Mouse (Mus musculus) hindbrain, embryonic 14.5 days (tissue): ENCODE measurements around the gene Gnpat. TPM values are rescaled to one million over a fixed set of nuclear protein-coding genes. Genes with fewer than 3 reads are reported as not detected.

ENCODE experiments used
- ATAC-seq: fragments of 200-750 bp; cut with Nextera tagmentation; 2 replicates; pipeline ENCODE4 v1.8.0; 2017; ENCODE audit warnings: moderate number of reproducible peaks, mild to moderate bottlenecking, moderate TSS enrichment, moderate library complexity; ENCODE audit not compliant: low FRiP score
- DNase-seq: peaks from one replicate; pipeline ENCODE4 v3.0.0-alpha.2; 2015; ENCODE audit warnings: low spot score
- H3K27ac ChIP-seq: fragments of 300-500 bp; sonication (generic); 2 replicates; pipeline ENCODE4 v1.5.1; 2014; ENCODE audit warnings: mild to moderate bottlenecking, moderate library complexity
- H3K27me3 ChIP-seq: fragments of 300-500 bp; sonication (generic); 2 replicates; pipeline ENCODE4 v1.6.1; 2014; ENCODE audit warnings: mild to moderate bottlenecking, low read length, mixed read lengths; ENCODE audit not compliant: control insufficient read depth, insufficient read depth
- H3K36me3 ChIP-seq: fragments of 300-500 bp; sonication (generic); replicated peaks from 2 replicates; pipeline ENCODE4 v1.6.1; 2014; ENCODE audit not compliant: control insufficient read depth, insufficient read depth
- H3K4me1 ChIP-seq: fragments of 300-500 bp; sonication (generic); replicated peaks from 2 replicates; pipeline ENCODE4 v1.6.1; 2014; ENCODE audit warnings: antibody characterized with exemption, low read length, mixed read lengths; ENCODE audit not compliant: control insufficient read depth, insufficient read depth
- H3K4me2 ChIP-seq: fragments of 300-500 bp; sonication (generic); replicated peaks from 2 replicates; pipeline ENCODE4 v1.6.1; 2014; ENCODE audit warnings: mild to moderate bottlenecking, moderate library complexity
- H3K4me3 ChIP-seq: fragments of 300-500 bp; sonication (generic); replicated peaks from 2 replicates; pipeline ENCODE4 v1.5.1; 2014; ENCODE audit warnings: mild to moderate bottlenecking, low read length
- H3K9ac ChIP-seq: fragments of 300-500 bp; sonication (generic); 2 replicates; pipeline ENCODE4 v1.6.1; 2014
- H3K9me3 ChIP-seq: fragments of 300-500 bp; sonication (generic); 2 replicates; pipeline ENCODE4 v1.6.1; 2016; ENCODE audit warnings: low read length; ENCODE audit not compliant: control insufficient read depth
- WGBS: fragments of 180-500 bp; shearing (Covaris S2); extraction: QIAGEN DNeasy Blood & Tissue Kit; methylation state at CpG from one replicate; pipeline ENCODE4 v1.1.7; 2014; 5-methylcytosine and 5-hydroxymethylcytosine counted together
- polyA plus RNA-seq: library from polyadenylated mRNA; unstranded; fragments of >200 nt; fragmentation: Nextera tagmentation; extraction: Ambion mirVana; gene quantifications from 2 replicates; pipeline ENCODE4 v1.2.1, GENCODE M21; 2014

The Gnpat gene
- polyA plus RNA-seq, 1 experiment from 2014 or later = 72.3 TPM

GRCm38 (mm10) chr8:124827387-124827786, 35.4 kb upstream of the Gnpat start:
- Histone ChIP-seq H3K4me2 (no peak overlapping the region), H3K4me1 (no peaks in the 10 kb centered on the region), H3K4me3 (no peak overlapping the region), H3K27ac (no peak overlapping the region), H3K9me3 (no peaks in the 10 kb centered on the region), H3K27me3 (no peaks in the 10 kb centered on the region), H3K36me3 (peaks cover 79% of the 10 kb centered on the region), H3K9ac (no peak overlapping the region)
- 3% methylated on average over 5 of the region's 5 CpGs for WGBS
- DNase-seq (peak; percentile 79), ATAC-seq (no peak)

GRCm38 (mm10) chr8:124828561-124829240, 34.1 kb upstream of the Gnpat start:
- Histone ChIP-seq H3K27ac (no peak overlapping the region), H3K4me2 (no peak overlapping the region), H3K36me3 (peaks cover 66% of the 10 kb centered on the region), H3K4me3 (no peak overlapping the region), H3K27me3 (no peaks in the 10 kb centered on the region), H3K4me1 (no peaks in the 10 kb centered on the region), H3K9ac (no peak overlapping the region), H3K9me3 (no peaks in the 10 kb centered on the region)
- WGBS = 83% methylated on average over 24 of the region's 24 CpGs
- DNase-seq = no peak
- ATAC-seq = no peak

- WGBS = 78% methylated on average over 13 of the region's 13 CpGs
- ATAC-seq (no peak), DNase-seq (no peak)
- H3K27ac ChIP-seq = no peak overlapping the region
- no peak overlapping the region for H3K9ac ChIP-seq
- H3K9me3 ChIP-seq = no peaks in the 10 kb centered on the region
- H3K4me2 ChIP-seq = no peak overlapping the region
- H3K27me3 ChIP-seq = no peaks in the 10 kb centered on the region
- H3K36me3 ChIP-seq = peaks cover 54% of the 10 kb centered on the region
- no peaks in the 10 kb centered on the region for H3K4me1 ChIP-seq
- H3K4me3 ChIP-seq = no peak overlapping the region
Measured at GRCm38 (mm10) chr8:124830050-124830449, 32.8 kb upstream of the Gnpat start.

- H3K9ac ChIP-seq = no peak overlapping the region
- H3K9me3 ChIP-seq = no peaks in the 10 kb centered on the region
- DNase-seq (no peak), ATAC-seq (no peak)
- no peaks in the 10 kb centered on the region for H3K27me3 ChIP-seq
- H3K4me3 ChIP-seq = no peak overlapping the region
- no peak overlapping the region for H3K27ac ChIP-seq
- no peak overlapping the region for H3K4me2 ChIP-seq
- peaks cover 47% of the 10 kb centered on the region for H3K36me3 ChIP-seq
- no peaks in the 10 kb centered on the region for H3K4me1 ChIP-seq
- WGBS = 77% methylated on average over 6 of the region's 6 CpGs
Measured at GRCm38 (mm10) chr8:124831531-124831930, 31.3 kb upstream of the Gnpat start.

- H3K9me3 ChIP-seq = no peaks in the 10 kb centered on the region
- H3K4me3 ChIP-seq = no peak overlapping the region
- no peaks in the 10 kb centered on the region for H3K4me1 ChIP-seq
- H3K27me3 ChIP-seq = no peaks in the 10 kb centered on the region
- H3K36me3 ChIP-seq = peaks cover 43% of the 10 kb centered on the region
- H3K9ac ChIP-seq = no peak overlapping the region
- no peak overlapping the region for H3K27ac ChIP-seq
- no peak overlapping the region for H3K4me2 ChIP-seq
- DNase-seq (no peak), ATAC-seq (no peak)
- 91% methylated on average over 6 of the region's 6 CpGs for WGBS
Measured at GRCm38 (mm10) chr8:124831941-124832340, 30.9 kb upstream of the Gnpat start.

GRCm38 (mm10) chr8:124833430-124834205, 29.2 kb upstream of the Gnpat start:
- Histone ChIP-seq H3K4me2 (no peak overlapping the region), H3K27me3 (no peaks in the 10 kb centered on the region), H3K4me3 (no peak overlapping the region), H3K27ac (no peak overlapping the region), H3K4me1 (no peaks in the 10 kb centered on the region), H3K36me3 (peaks cover 29% of the 10 kb centered on the region), H3K9me3 (no peaks in the 10 kb centered on the region), H3K9ac (no peak overlapping the region)
- DNase-seq (no peak), ATAC-seq (no peak)
- 54% methylated on average over 15 of the region's 15 CpGs for WGBS

- Histone ChIP-seq H3K36me3 (peaks cover 29% of the 10 kb centered on the region), H3K27ac (no peak overlapping the region)
- no peak for ATAC-seq
Measured at GRCm38 (mm10) chr8:124835848-124836247, 27.0 kb upstream of the Gnpat start.

GRCm38 (mm10) chr8:124836273-124836672, 26.6 kb upstream of the Gnpat start:
- no peaks in the 10 kb centered on the region for H3K4me1 ChIP-seq
- no peak overlapping the region for H3K9ac ChIP-seq
- no peak overlapping the region for H3K4me3 ChIP-seq
- H3K9me3 ChIP-seq = no peaks in the 10 kb centered on the region
- H3K4me2 ChIP-seq = no peak overlapping the region
- ATAC-seq (no peak), DNase-seq (no peak)
- WGBS = 83% methylated on average over 7 of the region's 7 CpGs
- no peaks in the 10 kb centered on the region for H3K27me3 ChIP-seq
- peaks cover 33% of the 10 kb centered on the region for H3K36me3 ChIP-seq
- no peak overlapping the region for H3K27ac ChIP-seq

More at GRCm38 (mm10) chr8:124835848-124836247, 27.0 kb upstream of the Gnpat start:
- Histone ChIP-seq H3K4me2 (no peak overlapping the region), H3K9me3 (no peaks in the 10 kb centered on the region), H3K4me1 (no peaks in the 10 kb centered on the region), H3K27me3 (no peaks in the 10 kb centered on the region), H3K9ac (no peak overlapping the region), H3K4me3 (no peak overlapping the region)
- DNase-seq = no peak

GRCm38 (mm10) chr8:124836907-124837306, 25.9 kb upstream of the Gnpat start:
- ATAC-seq = no peak
- peaks cover 28% of the 10 kb centered on the region for H3K36me3 ChIP-seq
- WGBS = 83% methylated on average over 2 of the region's 2 CpGs

More at GRCm38 (mm10) chr8:124836907-124837306, 25.9 kb upstream of the Gnpat start:
- H3K9me3 ChIP-seq = no peaks in the 10 kb centered on the region
- no peak overlapping the region for H3K4me3 ChIP-seq
- no peak overlapping the region for H3K27ac ChIP-seq
- H3K9ac ChIP-seq = no peak overlapping the region
- H3K27me3 ChIP-seq = no peaks in the 10 kb centered on the region
- DNase-seq = no peak
- H3K4me2 ChIP-seq = no peak overlapping the region
- H3K4me1 ChIP-seq = no peaks in the 10 kb centered on the region
